Mouse (Mus musculus) spleen, postnatal 36 days (tissue): ENCODE measurements around the gene Vmn1r114.
"Not testable (repeated sequence)": the region's sequence is repeated elsewhere in the genome, so short reads cannot be mapped to it uniquely, and the experiment has no call there.

Experiments used
- DNase-seq, 2 experiments: peaks; one replicate each; pipeline ENCODE4 v3.0.0; 2022; ENCODE audit warnings: low spot score in 2 of 2, mixed read lengths in 1 of 2

Vmn1r114 gene

GRCm38 (mm10) chr7:20812086-20812485 is at the start of gene Vmn1r114:
Gene Vmn1r114 (minus strand): TSS chr7:20812186.
- DNase-seq, result not testable (repeated sequence)

GRCm38 (mm10) chr7:20844885-20845284 is 32.9 kb upstream of the Vmn1r114 start, which contains the start of gene Vmn1r115:
Gene Vmn1r115 (minus strand): TSS chr7:20844985.
- not testable (repeated sequence) for DNase-seq

GRCm38 (mm10) chr7:20786985-20787384 is 25.0 kb downstream of the Vmn1r114 start, which contains the start of gene Vmn1r113:
Gene Vmn1r113 (plus strand): TSS chr7:20787285.
- not testable (repeated sequence) for DNase-seq

GRCm38 (mm10) chr7:20770885-20771284 is 41.1 kb downstream of the Vmn1r114 start, which contains the start of gene Vmn1r112:
Gene Vmn1r112 (plus strand): TSS chr7:20771185.
- not testable (repeated sequence) for DNase-seq
